Mouse (Mus musculus) adrenal gland, postnatal 4 days (tissue): ENCODE measurements around the gene 4930447C04Rik. TPM values are rescaled to one million over a fixed set of nuclear protein-coding genes. Genes with fewer than 3 reads are reported as not detected.

Experiments
- DNase-seq, 2 experiments: peaks; one replicate each; pipeline ENCODE4 v3.0.0; 2021 to 2022; ENCODE audit warnings: low spot score in 2 of 2, mixed read lengths in 2 of 2
- total RNA-seq, 2 experiments: library from RNA; stranded (reverse); gene quantifications; 2 replicates each; pipeline ENCODE4 v1.2.3; 2021

Gene 4930447C04Rik
- total RNA-seq, 2 experiments from 2014 or later = 2.2 to 3.1 TPM

DNA sequence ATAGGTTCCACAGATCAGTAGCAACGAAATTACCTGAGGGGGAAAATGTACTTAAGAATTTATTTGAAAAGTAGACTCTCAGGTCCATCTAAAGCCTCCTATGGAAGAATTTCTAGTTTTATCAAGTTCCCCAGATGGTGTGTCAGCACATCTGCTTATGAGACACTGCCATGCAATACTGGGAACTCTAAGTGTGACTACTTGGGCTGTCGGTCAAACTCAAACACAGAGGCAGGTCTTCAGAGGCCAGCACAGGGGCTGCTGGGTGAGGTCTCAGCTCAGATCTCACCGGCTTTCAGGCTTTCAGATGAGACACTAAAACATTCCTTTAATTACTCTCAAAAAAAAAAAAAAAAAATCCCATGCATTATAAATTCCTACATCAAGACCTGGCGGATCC, 97.0 kb downstream of the 4930447C04Rik start:
- no peak for DNase-seq

DNA sequence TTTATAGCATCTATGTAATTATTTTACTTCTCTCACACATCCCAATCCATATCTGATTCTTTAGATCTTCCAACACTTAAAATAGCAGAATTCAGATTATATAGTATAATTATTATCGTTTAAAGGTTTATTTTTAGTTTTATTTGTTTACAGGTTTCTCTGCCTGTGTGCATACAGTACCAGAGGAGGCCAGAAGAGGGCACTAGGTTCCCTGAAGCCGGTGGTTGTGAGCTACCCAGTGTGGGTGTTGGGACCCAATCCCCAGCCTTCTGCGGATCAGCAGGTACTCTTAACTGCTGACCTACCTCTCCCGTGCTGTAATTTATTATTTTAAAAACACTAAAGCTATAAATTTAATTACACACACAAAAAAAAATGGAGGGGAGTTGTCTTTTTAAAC, 97.4 kb downstream of the 4930447C04Rik start:
- DNase-seq = no peak

GRCm38 (mm10) chr12:72841500-72841899, 99.1 kb downstream of the 4930447C04Rik start:
- DNase-seq = no peak

DNA sequence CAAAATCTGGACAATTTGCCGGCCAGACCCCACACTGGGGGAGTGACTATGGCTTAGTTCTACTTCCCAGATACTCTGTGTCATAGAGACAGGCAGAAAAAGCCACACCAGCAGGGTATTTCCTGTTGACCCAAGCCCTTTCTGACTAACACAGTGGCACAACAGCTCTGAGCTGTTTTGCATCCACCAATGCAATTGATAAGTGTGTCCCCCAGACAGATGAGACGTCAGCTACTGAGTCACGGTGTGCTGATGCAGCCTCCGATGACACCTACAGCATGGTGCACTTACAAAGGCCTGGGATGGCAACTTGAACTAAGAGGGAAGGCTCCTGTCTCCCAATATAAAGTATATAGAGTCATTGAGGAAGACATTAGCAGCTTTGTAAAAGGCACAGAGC, 103.3 kb downstream of the 4930447C04Rik start:
- DNase-seq = no peak

GRCm38 (mm10) chr12:72835518-72836015, 105.0 kb downstream of the 4930447C04Rik start:
- no peak for DNase-seq

DNA sequence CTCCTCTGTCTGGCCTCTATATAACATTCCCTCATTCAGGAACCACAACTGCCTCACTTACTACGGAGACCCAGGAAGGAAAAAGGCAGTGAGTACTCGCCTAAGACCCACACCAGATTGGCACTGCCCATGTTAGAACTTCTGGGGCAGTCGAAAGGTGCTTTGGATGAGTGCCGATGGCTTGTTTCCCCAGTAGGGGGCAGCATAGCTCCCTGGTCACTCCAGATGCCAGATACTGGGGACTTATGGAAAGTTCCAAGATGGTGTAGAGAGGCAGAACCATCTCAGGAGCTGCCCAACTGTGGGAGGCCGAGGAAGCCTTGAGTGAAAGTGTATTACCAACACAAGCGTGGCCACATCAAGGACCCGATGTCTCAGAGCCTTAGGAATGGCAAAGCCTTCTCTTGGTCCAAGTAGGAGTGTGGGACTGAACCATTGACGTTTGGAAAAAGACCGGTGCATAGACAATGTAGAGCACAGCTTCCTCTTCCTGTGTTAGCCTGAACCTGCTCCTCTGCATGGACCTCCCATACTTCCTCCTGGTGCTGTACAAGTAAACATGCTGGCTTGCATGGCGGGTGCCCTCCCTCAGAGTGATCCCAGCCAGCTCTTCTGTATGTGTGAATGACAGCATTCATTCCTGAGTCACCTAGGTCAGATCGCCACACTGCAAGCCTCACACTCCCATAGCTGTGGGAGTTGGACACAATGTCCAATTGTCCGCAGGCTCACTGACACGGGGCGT, 105.6 kb downstream of the 4930447C04Rik start:
- DNase-seq = no peak

DNA sequence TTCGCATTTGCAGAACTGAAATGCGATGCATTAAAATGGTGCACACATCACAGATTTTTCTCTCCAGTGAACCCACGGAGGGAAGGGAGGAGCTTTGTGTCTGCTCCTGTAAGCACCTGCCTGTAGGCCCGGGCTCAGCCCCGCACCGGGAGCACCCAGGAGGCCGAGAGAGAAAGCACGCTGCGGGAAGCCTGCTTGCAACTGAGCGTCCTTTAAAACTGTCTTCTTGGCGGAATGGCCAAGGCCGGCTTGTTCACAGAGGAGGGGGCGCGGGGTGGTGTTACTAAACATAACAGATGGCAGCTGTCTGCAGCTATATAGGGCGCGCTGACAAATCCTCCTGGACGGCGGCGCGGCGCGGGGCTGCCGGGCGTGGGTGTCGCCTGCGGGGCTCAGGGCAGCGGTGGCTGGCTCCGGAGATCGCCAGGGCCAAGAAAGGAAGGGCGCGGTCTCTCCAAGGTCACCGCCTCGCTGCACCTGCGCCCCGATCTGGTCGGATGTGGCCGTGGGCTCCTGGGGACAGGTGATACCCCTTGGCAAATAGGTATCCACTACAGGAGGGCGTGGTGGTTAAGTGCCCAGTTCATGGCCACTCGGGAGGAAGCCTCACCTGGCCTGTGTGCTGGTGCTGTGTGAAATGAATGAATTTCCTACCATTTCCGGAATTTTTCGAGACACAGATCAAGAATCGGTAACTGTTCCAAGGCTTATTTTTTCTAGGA, 108.7 kb downstream of the 4930447C04Rik start:
- DNase-seq = peak in 1 of 2 experiments; percentile 25

Other genes with a start within 250 kb of the 4930447C04Rik start
- 100 to 1,000 TPM; 253 to 261 TPM for gene Ppm1a, start 183.3 kb downstream of the 4930447C04Rik start, total RNA-seq
- gene Six6, start 882 bp downstream of the 4930447C04Rik start, total RNA-seq = not detected
- 1 to 10 TPM; 4.0 to 5.6 TPM for gene Six1, start 113.1 kb upstream of the 4930447C04Rik start, total RNA-seq
- 1 to 10 TPM; 2.9 to 3.7 TPM for gene Six4, start 172.7 kb upstream of the 4930447C04Rik start, total RNA-seq
- 10 to 100 TPM; 32.9 to 35.0 TPM for gene Mnat1, start 182.9 kb upstream of the 4930447C04Rik start, total RNA-seq